Mouse (Mus musculus) CH12.LX (cell line): ENCODE measurements around the gene Usp45.

ENCODE experiments used
- BHLHE40 ChIP-seq: IDR thresholded peaks from 2 replicates; pipeline ENCODE4 v1.6.1; 2011; ENCODE audit warnings: mild to moderate bottlenecking, low read depth, low read length, improper control_type of control experiment
- CTCF ChIP-seq, 2 experiments: IDR thresholded peaks in 1 of 2; conservative IDR thresholded peaks in 1 of 2; 2 replicates each; pipeline ENCODE4 v1.5.1; 2011 to 2012; ENCODE audit warnings: low read depth in 2 of 2, low read length in 2 of 2, improper control_type of control experiment in 1 of 2, inconsistent platforms in 1 of 2, mild to moderate bottlenecking in 1 of 2, moderate library complexity in 1 of 2
- EP300 ChIP-seq: IDR thresholded peaks from 2 replicates; pipeline ENCODE4 v1.6.1; 2011; ENCODE audit warnings: low read length, improper control_type of control experiment
- KAT2A ChIP-seq: IDR thresholded peaks from 2 replicates; pipeline ENCODE4 v1.6.1; 2012; ENCODE audit warnings: low read length, improper control_type of control experiment, inconsistent platforms; ENCODE audit not compliant: insufficient replicate concordance
- MAFK ChIP-seq: IDR thresholded peaks from 2 replicates; pipeline ENCODE4 v1.6.1; 2011; ENCODE audit warnings: low read length, improper control_type of control experiment; ENCODE audit not compliant: insufficient replicate concordance
- MAX ChIP-seq: IDR thresholded peaks from 2 replicates; pipeline ENCODE4 v1.6.1; 2011; ENCODE audit warnings: low read length, improper control_type of control experiment
- MXI1 ChIP-seq: IDR thresholded peaks from 2 replicates; pipeline ENCODE4 v1.6.1; 2011; ENCODE audit warnings: mild to moderate bottlenecking, low read depth, low read length, improper control_type of control experiment
- MYC ChIP-seq: IDR thresholded peaks from 2 replicates; pipeline ENCODE4 v1.6.1; 2011; ENCODE audit warnings: low read depth, mild to moderate bottlenecking, improper control_type of control experiment, low read length
- NELFE ChIP-seq: IDR thresholded peaks from 2 replicates; pipeline ENCODE4 v1.6.1; 2011; ENCODE audit warnings: low read depth, low read length, improper control_type of control experiment
- POLR2A ChIP-seq: IDR thresholded peaks from 2 replicates; pipeline ENCODE4 v1.6.1; 2011; ENCODE audit warnings: low read depth, mild to moderate bottlenecking, improper control_type of control experiment, low read length

GRCm38 (mm10) chr4:21788903-21789302 lies 21.9 kb downstream of the Usp45 start:
- TF ChIP-seq MAFK: no peak
- no peak for TF ChIP-seq EP300
- TF ChIP-seq MAX: no peak
- TF ChIP-seq NELFE: no peak
- TF ChIP-seq MYC: no peak
- TF ChIP-seq MXI1: no peak
- TF ChIP-seq KAT2A: no peak
- no peak for TF ChIP-seq BHLHE40
- no peak for TF ChIP-seq POLR2A
- TF ChIP-seq CTCF (conservative IDR thresholded peaks at IDR 0.05 in 1 of 2, IDR thresholded peaks at IDR 0.05 in 1 of 2; ENCODE audit: low read depth in 2 of 2, low read length in 2 of 2): no peak
